Mouse (Mus musculus) liver, embryonic 13.5 days (tissue): ENCODE results near the gene Tspan32. TPM values are rescaled to one million over a fixed set of nuclear protein-coding genes. Genes with fewer than 3 reads are reported as not detected.

Source experiments
- ATAC-seq: fragments of 200-750 bp; cut with Nextera tagmentation; 2 replicates; pipeline ENCODE4 v1.8.0; 2017; ENCODE audit warnings: low read depth, mild to moderate bottlenecking, moderate number of reproducible peaks, moderate library complexity
- DNase-seq: peaks from one replicate; pipeline ENCODE4 v3.0.0; 2022
- H3K27ac ChIP-seq: fragments of 300-500 bp; sonication (generic); 2 replicates; pipeline ENCODE4 v1.5.1; 2015; ENCODE audit warnings: moderate library complexity, mild to moderate bottlenecking, inconsistent platforms
- H3K27me3 ChIP-seq: fragments of 300-500 bp; sonication (generic); 2 replicates; pipeline ENCODE4 v1.6.1; 2015; ENCODE audit warnings: mild to moderate bottlenecking, inconsistent platforms
- H3K36me3 ChIP-seq: fragments of 300-500 bp; sonication (generic); 2 replicates; pipeline ENCODE4 v1.6.1; 2015; ENCODE audit warnings: mild to moderate bottlenecking, inconsistent platforms
- H3K4me1 ChIP-seq: fragments of 300-500 bp; sonication (generic); replicated peaks from 2 replicates; pipeline ENCODE4 v1.6.1; 2015; ENCODE audit warnings: inconsistent platforms
- H3K4me2 ChIP-seq: fragments of 300-500 bp; sonication (generic); 2 replicates; pipeline ENCODE4 v1.6.1; 2015; ENCODE audit warnings: inconsistent platforms, mild to moderate bottlenecking, moderate library complexity
- H3K4me3 ChIP-seq: fragments of 300-500 bp; sonication (generic); replicated peaks from 2 replicates; pipeline ENCODE4 v1.5.1; 2015; ENCODE audit warnings: mild to moderate bottlenecking, inconsistent platforms
- H3K9ac ChIP-seq: fragments of 300-500 bp; sonication (generic); 2 replicates; pipeline ENCODE4 v1.6.1; 2015; ENCODE audit warnings: mild to moderate bottlenecking, inconsistent platforms
- H3K9me3 ChIP-seq: fragments of 300-500 bp; sonication (generic); replicated peaks from 2 replicates; pipeline ENCODE4 v1.6.1; 2016; ENCODE audit warnings: inconsistent platforms
- WGBS: fragments of 180-500 bp; shearing (Covaris S2); methylation state at CpG from one replicate; pipeline ENCODE4 v1.1.7; 2015; ENCODE audit not compliant: insufficient replicate concordance; 5-methylcytosine and 5-hydroxymethylcytosine counted together
- polyA plus RNA-seq: library from polyadenylated mRNA; unstranded; fragments of >200 nt; fragmentation: Nextera tagmentation; extraction: Ambion mirVana; gene quantifications from 2 replicates; pipeline ENCODE4 v1.2.1, GENCODE M21; 2015

The Tspan32 gene
- polyA plus RNA-seq, 1 experiment from 2014 or later: 99.6 TPM

DNA sequence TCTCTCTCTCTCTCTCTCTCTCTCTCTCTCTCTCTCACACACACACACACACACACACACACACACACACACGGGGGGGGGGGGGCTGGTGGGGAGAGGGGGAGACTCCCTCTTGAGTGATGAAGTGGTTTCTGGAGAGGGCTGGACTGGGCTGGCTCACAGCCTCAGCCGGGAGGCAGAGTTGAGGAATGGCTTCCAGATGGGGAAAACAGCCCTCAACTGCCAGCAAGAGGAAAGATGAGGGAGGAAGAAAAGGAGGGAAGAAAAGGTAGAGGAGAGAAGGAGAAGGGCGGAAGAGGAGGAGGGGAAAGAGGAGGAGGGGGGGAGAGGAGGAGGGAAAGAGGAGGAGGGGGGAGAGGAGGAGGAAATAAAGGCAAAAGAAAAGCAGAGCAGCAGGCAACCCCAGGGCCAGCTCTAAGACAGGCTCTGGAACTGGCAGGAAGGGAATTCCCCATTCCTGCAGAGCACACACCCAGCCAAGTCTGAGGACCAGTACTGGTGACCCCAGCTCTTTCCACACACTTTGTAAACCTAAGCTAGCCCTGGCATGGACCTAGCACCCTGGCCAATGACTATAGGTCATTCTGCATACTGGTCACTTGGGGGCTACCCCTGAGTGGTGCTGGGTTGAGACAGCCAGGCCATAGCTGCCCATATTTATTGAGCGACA is 4.3 kb downstream of the Tspan32 start:
- H3K9ac ChIP-seq: peak overlapping the region; percentile 93
- peaks cover 82% of the 10 kb centered on the region for H3K4me1 ChIP-seq

GRCm38 (mm10) chr7:143009996-143010395 is 5.2 kb downstream of the Tspan32 start:
- no peaks in the 10 kb centered on the region for H3K9me3 ChIP-seq
- WGBS: 70% methylated on average over 4 of the region's 4 CpGs
- no peaks in the 10 kb centered on the region for H3K27me3 ChIP-seq
- no peak overlapping the region for H3K9ac ChIP-seq
- DNase-seq (no peak), ATAC-seq (no peak)
- H3K4me3 ChIP-seq: no peak overlapping the region
- H3K4me2 ChIP-seq: peak overlapping the region; percentile 92; the same call in 1 of the 2 replicates
- H3K36me3 ChIP-seq: peaks cover 41% of the 10 kb centered on the region
- peak overlapping the region; percentile 100 for H3K27ac ChIP-seq
- peaks cover 81% of the 10 kb centered on the region for H3K4me1 ChIP-seq

More for the DNA sequence above, 4.3 kb downstream of the Tspan32 start:
- ATAC-seq (no peak), DNase-seq (no peak)
- Histone ChIP-seq H3K27ac (peak overlapping the region; percentile 100), H3K4me2 (peak overlapping the region; percentile 92), H3K27me3 (no peaks in the 10 kb centered on the region), H3K4me3 (peak overlapping the region; percentile 74), H3K9me3 (no peaks in the 10 kb centered on the region), H3K36me3 (peaks cover 41% of the 10 kb centered on the region)
- 64% methylated on average over 3 of the region's 4 CpGs for whole genome bisulfite sequencing

GRCm38 (mm10) chr7:143011226-143011625 is 6.4 kb downstream of the Tspan32 start:
- Histone ChIP-seq H3K36me3 (peaks cover 41% of the 10 kb centered on the region), H3K4me3 (no peak overlapping the region), H3K4me1 (peaks cover 81% of the 10 kb centered on the region), H3K9ac (no peak overlapping the region), H3K9me3 (no peaks in the 10 kb centered on the region), H3K4me2 (no peak overlapping the region), H3K27ac (peak overlapping the region; percentile 47), H3K27me3 (no peaks in the 10 kb centered on the region)
- WGBS: 77% methylated on average over 1 of the region's 1 CpGs
- ATAC-seq (no peak), DNase-seq (no peak)

- Histone ChIP-seq H3K4me2 (no peak overlapping the region), H3K4me1 (peaks cover 85% of the 10 kb centered on the region), H3K27me3 (no peaks in the 10 kb centered on the region), H3K4me3 (no peak overlapping the region), H3K9ac (no peak overlapping the region), H3K9me3 (no peaks in the 10 kb centered on the region), H3K27ac (no peak overlapping the region; the same call in 1 of the 2 replicates), H3K36me3 (peaks cover 34% of the 10 kb centered on the region)
- DNase-seq (no peak), ATAC-seq (no peak)
- 74% methylated on average over 5 of the region's 5 CpGs for WGBS
Measured at GRCm38 (mm10) chr7:143012230-143012875, 7.5 kb downstream of the Tspan32 start.

GRCm38 (mm10) chr7:143013420-143014178 is 8.8 kb downstream of the Tspan32 start:
- Histone ChIP-seq H3K27me3 (no peaks in the 10 kb centered on the region), H3K4me2 (no peak overlapping the region), H3K36me3 (peaks cover 23% of the 10 kb centered on the region), H3K9me3 (no peaks in the 10 kb centered on the region), H3K4me1 (peaks cover 73% of the 10 kb centered on the region), H3K27ac (peak overlapping the region; percentile 29; the same call in 1 of the 2 replicates), H3K9ac (no peak overlapping the region), H3K4me3 (no peak overlapping the region)
- 52% methylated on average over 8 of the region's 8 CpGs for WGBS
- 0 out of 2 replicates have a peak, but pooled peaks have one; percentile 6 for ATAC-seq
- DNase-seq: no peak

DNA sequence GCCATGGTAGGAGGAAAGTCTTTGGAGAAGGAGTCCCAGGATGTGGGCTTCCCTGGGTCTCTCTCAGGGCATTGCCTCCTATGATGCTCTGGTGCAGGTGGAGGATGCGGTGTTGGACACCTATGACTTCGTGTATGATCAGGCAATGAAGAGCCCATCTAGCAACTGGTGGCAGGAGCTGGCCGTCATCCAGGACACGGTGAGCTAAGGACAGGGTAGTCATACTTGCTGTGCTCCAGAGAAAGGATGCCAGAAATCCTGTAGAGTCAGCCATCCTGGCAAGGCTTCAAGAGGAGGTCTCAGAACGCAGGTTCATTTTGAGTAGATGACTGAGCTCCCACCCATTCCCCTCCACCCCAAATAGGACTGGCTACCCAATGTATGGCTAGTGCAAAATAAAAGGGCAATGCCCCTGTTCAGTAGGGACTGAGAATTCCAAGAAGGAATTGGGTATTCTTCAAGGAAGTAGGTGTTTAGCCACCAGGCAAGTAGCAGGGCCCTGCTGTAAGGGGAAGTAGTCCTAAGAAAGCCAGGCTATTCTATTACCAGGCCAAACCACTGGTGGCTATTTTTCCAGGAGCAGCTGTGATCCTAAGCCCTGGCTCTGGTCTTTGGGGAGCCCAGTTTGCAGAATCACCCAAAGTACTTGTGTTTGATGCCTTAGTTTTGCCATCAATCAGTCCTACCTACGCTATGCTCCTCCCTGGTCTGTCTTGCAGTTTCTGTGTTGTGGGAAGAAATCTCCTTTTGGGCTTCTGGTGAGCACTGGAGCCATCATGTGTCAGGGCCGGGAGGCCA is 10.2 kb downstream of the Tspan32 start:
- H3K4me3 ChIP-seq: no peak overlapping the region
- no peak overlapping the region for H3K9ac ChIP-seq
- WGBS: 77% methylated on average over 7 of the region's 7 CpGs
- H3K4me2 ChIP-seq: no peak overlapping the region
- peaks cover 10% of the 10 kb centered on the region for H3K36me3 ChIP-seq
- H3K27ac ChIP-seq: peak overlapping the region; percentile 60; the same call in 1 of the 2 replicates
- H3K27me3 ChIP-seq: no peaks in the 10 kb centered on the region
- H3K9me3 ChIP-seq: no peaks in the 10 kb centered on the region
- H3K4me1 ChIP-seq: peaks cover 58% of the 10 kb centered on the region
- ATAC-seq: no peak
- no peak for DNase-seq

DNA sequence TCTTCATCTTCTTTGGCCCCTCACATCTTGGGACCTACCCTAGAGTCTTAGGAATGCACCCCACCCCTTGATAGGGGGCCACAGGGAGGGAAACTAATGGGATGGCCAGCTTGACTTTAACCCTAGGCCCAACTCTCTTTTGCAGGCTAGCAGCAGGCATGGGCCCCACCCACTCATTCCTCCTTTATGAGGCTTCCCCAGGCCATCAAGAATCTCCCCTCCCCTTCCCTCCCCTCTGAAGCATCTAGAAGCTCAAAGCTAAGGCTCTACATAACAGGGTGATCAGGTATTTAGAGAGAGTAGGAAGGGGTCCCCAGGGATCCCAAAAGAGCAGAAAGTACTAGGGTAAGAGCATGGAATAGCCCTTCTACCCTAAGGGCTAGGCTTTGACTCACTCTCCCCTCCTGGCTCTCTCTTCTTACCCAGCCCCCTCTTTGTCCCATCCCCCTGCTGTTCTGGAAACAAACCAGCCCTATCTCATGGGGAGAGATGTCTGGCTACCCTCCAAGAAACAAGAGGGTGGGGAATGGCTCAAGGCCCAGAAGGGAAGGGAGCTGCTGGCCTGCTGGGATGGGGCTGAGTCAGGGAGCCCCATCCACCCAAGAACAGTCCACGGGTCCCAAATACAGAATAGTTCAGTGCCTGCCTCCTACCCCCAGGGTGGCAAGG is 11.0 kb downstream of the Tspan32 start:
- Histone ChIP-seq H3K27ac (peak overlapping the region; percentile 60), H3K9me3 (no peaks in the 10 kb centered on the region), H3K36me3 (peaks cover 1% of the 10 kb centered on the region), H3K27me3 (no peaks in the 10 kb centered on the region), H3K9ac (no peak overlapping the region), H3K4me3 (no peak overlapping the region), H3K4me1 (peaks cover 50% of the 10 kb centered on the region), H3K4me2 (no peak overlapping the region)
- DNase-seq: no peak
- 43% methylated on average over 1 of the region's 1 CpGs for WGBS
- 0 out of 2 replicates have a peak, but pooled peaks have one; percentile 4 for ATAC-seq

- Histone ChIP-seq H3K27me3 (no peaks in the 10 kb centered on the region), H3K9me3 (no peaks in the 10 kb centered on the region), H3K4me2 (no peak overlapping the region), H3K4me3 (no peak overlapping the region), H3K36me3 (no peaks in the 10 kb centered on the region), H3K27ac (peak overlapping the region; percentile 36), H3K4me1 (peaks cover 48% of the 10 kb centered on the region), H3K9ac (no peak overlapping the region)
- no peak for DNase-seq
- no peak for ATAC-seq
- 70% methylated on average over 9 of the region's 9 CpGs for WGBS
Measured at GRCm38 (mm10) chr7:143016424-143017142, 11.7 kb downstream of the Tspan32 start.

GRCm38 (mm10) chr7:143017181-143017580 is 12.3 kb downstream of the Tspan32 start:
- H3K4me1 ChIP-seq: peaks cover 44% of the 10 kb centered on the region
- WGBS: 75% methylated on average over 4 of the region's 4 CpGs
- H3K4me3 ChIP-seq: no peak overlapping the region
- H3K27me3 ChIP-seq: no peaks in the 10 kb centered on the region
- peak overlapping the region; percentile 36; the same call in 1 of the 2 replicates for H3K27ac ChIP-seq
- no peaks in the 10 kb centered on the region for H3K36me3 ChIP-seq
- DNase-seq (no peak), ATAC-seq (no peak; the same call in 1 of the 2 replicates)
- H3K9me3 ChIP-seq: no peaks in the 10 kb centered on the region
- H3K9ac ChIP-seq: no peak overlapping the region
- no peak overlapping the region for H3K4me2 ChIP-seq

DNA sequence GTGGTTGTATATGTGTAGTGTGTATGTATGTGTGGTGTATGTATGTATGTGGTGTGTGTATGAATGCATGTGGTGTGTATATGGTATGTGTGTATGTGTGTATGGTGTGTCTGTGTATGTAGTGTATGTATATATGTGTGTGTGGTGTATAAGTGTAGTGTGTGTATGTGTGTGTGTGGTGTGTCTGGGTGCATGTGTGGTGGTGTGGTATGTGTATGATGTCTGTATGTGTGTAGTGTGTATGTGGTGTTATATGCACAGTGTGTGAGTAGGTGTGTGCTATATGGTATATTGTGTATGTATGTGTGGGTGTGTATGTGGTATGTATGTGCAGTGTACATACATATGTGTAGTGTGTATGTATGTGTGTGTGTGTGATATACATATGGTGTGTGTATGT is 15.2 kb downstream of the Tspan32 start:
- no peaks in the 10 kb centered on the region for H3K36me3 ChIP-seq
- H3K4me2 ChIP-seq: no peak overlapping the region
- H3K27ac ChIP-seq: no peak overlapping the region
- ATAC-seq (no peak), DNase-seq (no peak)
- no peaks in the 10 kb centered on the region for H3K27me3 ChIP-seq
- no peak overlapping the region for H3K9ac ChIP-seq
- H3K4me1 ChIP-seq: peaks cover 25% of the 10 kb centered on the region
- H3K4me3 ChIP-seq: no peak overlapping the region
- H3K9me3 ChIP-seq: no peaks in the 10 kb centered on the region
